Mouse (Mus musculus): ENCODE data around the gene Jarid2. TPM values are rescaled to one million over a fixed set of nuclear protein-coding genes. Genes with fewer than 3 reads are reported as not detected.

Gene Jarid2
- polyA plus RNA-seq, 1 experiment from 2014 or later = 8.4 TPM

- no peaks in the 10 kb centered on the region for H3K36me3 ChIP-seq (ENCODE audit: inconsistent target)
- H3K79me2 ChIP-seq (ENCODE audit: inconsistent target) = peaks cover 94% of the 10 kb centered on the region
- no peak overlapping the region for H3K4me3 ChIP-seq (ENCODE audit: inconsistent target)
- no peak overlapping the region for H3K27ac ChIP-seq
- WGBS (ENCODE audit: missing documents) = 100% methylated on average over 2 of the region's 2 CpGs
Observed at GRCm38 (mm10) chr13:44781126-44781525, 51.9 kb downstream of the Jarid2 start.

- no peak overlapping the region for H3K27ac ChIP-seq
- H3K36me3 ChIP-seq (ENCODE audit: inconsistent target) = no peaks in the 10 kb centered on the region
- WGBS (ENCODE audit: missing documents) = 100% methylated on average over 1 of the region's 1 CpGs
- H3K4me3 ChIP-seq (ENCODE audit: inconsistent target) = no peak overlapping the region
- peaks cover 94% of the 10 kb centered on the region for H3K79me2 ChIP-seq (ENCODE audit: inconsistent target)
Observed at GRCm38 (mm10) chr13:44784551-44784950, 55.3 kb downstream of the Jarid2 start.

GRCm38 (mm10) chr13:44786291-44786690, 57.0 kb downstream of the Jarid2 start:
- 49% methylated on average over 4 of the region's 4 CpGs for WGBS (ENCODE audit: missing documents)
- Histone ChIP-seq H3K27ac (no peak overlapping the region), H3K4me3 (ENCODE audit: inconsistent target) (no peak overlapping the region), H3K36me3 (ENCODE audit: inconsistent target) (no peaks in the 10 kb centered on the region), H3K79me2 (ENCODE audit: inconsistent target) (peaks cover 94% of the 10 kb centered on the region)

- WGBS (ENCODE audit: missing documents) = 85% methylated on average over 8 of the region's 9 CpGs
- Histone ChIP-seq H3K36me3 (ENCODE audit: inconsistent target) (no peaks in the 10 kb centered on the region), H3K79me2 (ENCODE audit: inconsistent target) (peaks cover 100% of the 10 kb centered on the region), H3K27ac (no peak overlapping the region), H3K4me3 (ENCODE audit: inconsistent target) (no peak overlapping the region)
Observed at GRCm38 (mm10) chr13:44788352-44789125, 59.3 kb downstream of the Jarid2 start.

- H3K36me3 ChIP-seq (ENCODE audit: inconsistent target) = no peaks in the 10 kb centered on the region
- no peak overlapping the region for H3K4me3 ChIP-seq (ENCODE audit: inconsistent target)
- 77% methylated on average over 2 of the region's 2 CpGs for WGBS (ENCODE audit: missing documents)
- H3K27ac ChIP-seq = no peak overlapping the region
- peaks cover 100% of the 10 kb centered on the region for H3K79me2 ChIP-seq (ENCODE audit: inconsistent target)
Observed at GRCm38 (mm10) chr13:44789982-44790381, 60.7 kb downstream of the Jarid2 start.

- H3K4me3 ChIP-seq (ENCODE audit: inconsistent target) = no peak overlapping the region
- 80% methylated on average over 3 of the region's 3 CpGs for WGBS (ENCODE audit: missing documents)
- peaks cover 100% of the 10 kb centered on the region for H3K79me2 ChIP-seq (ENCODE audit: inconsistent target)
- H3K27ac ChIP-seq = no peak overlapping the region
- H3K36me3 ChIP-seq (ENCODE audit: inconsistent target) = no peaks in the 10 kb centered on the region
Observed at GRCm38 (mm10) chr13:44792361-44792892, 63.2 kb downstream of the Jarid2 start.

- peaks cover 97% of the 10 kb centered on the region for H3K79me2 ChIP-seq (ENCODE audit: inconsistent target)
- WGBS (ENCODE audit: missing documents) = 81% methylated on average over 3 of the region's 3 CpGs
Observed at GRCm38 (mm10) chr13:44795891-44796290, 66.6 kb downstream of the Jarid2 start.

GRCm38 (mm10) chr13:44796775-44797174, 67.5 kb downstream of the Jarid2 start:
- no peak overlapping the region for H3K27ac ChIP-seq
- H3K79me2 ChIP-seq (ENCODE audit: inconsistent target) = peaks cover 97% of the 10 kb centered on the region
- no peaks in the 10 kb centered on the region for H3K36me3 ChIP-seq (ENCODE audit: inconsistent target)
- WGBS (ENCODE audit: missing documents) = 100% methylated on average over 2 of the region's 2 CpGs
- no peak overlapping the region for H3K4me3 ChIP-seq (ENCODE audit: inconsistent target)

More at GRCm38 (mm10) chr13:44795891-44796290, 66.6 kb downstream of the Jarid2 start:
- Histone ChIP-seq H3K27ac (no peak overlapping the region), H3K36me3 (ENCODE audit: inconsistent target) (no peaks in the 10 kb centered on the region), H3K4me3 (ENCODE audit: inconsistent target) (no peak overlapping the region)

GRCm38 (mm10) chr13:44798280-44798679, 69.0 kb downstream of the Jarid2 start:
- Histone ChIP-seq H3K36me3 (ENCODE audit: inconsistent target) (no peaks in the 10 kb centered on the region), H3K79me2 (ENCODE audit: inconsistent target) (peaks cover 97% of the 10 kb centered on the region), H3K4me3 (ENCODE audit: inconsistent target) (no peak overlapping the region), H3K27ac (no peak overlapping the region)
- WGBS (ENCODE audit: missing documents) = 87% methylated on average over 3 of the region's 3 CpGs

GRCm38 (mm10) chr13:44799166-44799565, 69.9 kb downstream of the Jarid2 start:
- H3K27ac ChIP-seq = peak overlapping the region; percentile 35; the same call in 1 of the 2 replicates
- H3K36me3 ChIP-seq (ENCODE audit: inconsistent target) = no peaks in the 10 kb centered on the region
- H3K4me3 ChIP-seq (ENCODE audit: inconsistent target) = no peak overlapping the region
- peaks cover 97% of the 10 kb centered on the region for H3K79me2 ChIP-seq (ENCODE audit: inconsistent target)

- Histone ChIP-seq H3K36me3 (ENCODE audit: inconsistent target) (no peaks in the 10 kb centered on the region), H3K79me2 (ENCODE audit: inconsistent target) (peaks cover 97% of the 10 kb centered on the region), H3K27ac (peak overlapping the region; percentile 43), H3K4me3 (ENCODE audit: inconsistent target) (peak overlapping the region; percentile 8; the same call in 1 of the 2 replicates)
- WGBS (ENCODE audit: missing documents) = 1% methylated on average over 7 of the region's 7 CpGs
Observed at GRCm38 (mm10) chr13:44800059-44800458, 70.8 kb downstream of the Jarid2 start.

GRCm38 (mm10) chr13:44804876-44805275, 75.6 kb downstream of the Jarid2 start:
- 30% methylated on average over 1 of the region's 1 CpGs for WGBS (ENCODE audit: missing documents)
- H3K27ac ChIP-seq = no peak overlapping the region
- H3K79me2 ChIP-seq (ENCODE audit: inconsistent target) = peaks cover 97% of the 10 kb centered on the region
- H3K36me3 ChIP-seq (ENCODE audit: inconsistent target) = no peaks in the 10 kb centered on the region
- no peak overlapping the region for H3K4me3 ChIP-seq (ENCODE audit: inconsistent target)

- Histone ChIP-seq H3K27ac (no peak overlapping the region), H3K79me2 (ENCODE audit: inconsistent target) (peaks cover 100% of the 10 kb centered on the region), H3K36me3 (ENCODE audit: inconsistent target) (no peaks in the 10 kb centered on the region), H3K4me3 (ENCODE audit: inconsistent target) (no peak overlapping the region)
- WGBS (ENCODE audit: missing documents) = 71% methylated on average over 1 of the region's 1 CpGs
Observed at GRCm38 (mm10) chr13:44808307-44808706, 79.0 kb downstream of the Jarid2 start.

GRCm38 (mm10) chr13:44811021-44811420, 81.7 kb downstream of the Jarid2 start:
- H3K27ac ChIP-seq = no peak overlapping the region
- no peaks in the 10 kb centered on the region for H3K36me3 ChIP-seq (ENCODE audit: inconsistent target)
- WGBS (ENCODE audit: missing documents) = 77% methylated on average over 2 of the region's 2 CpGs
- H3K79me2 ChIP-seq (ENCODE audit: inconsistent target) = peaks cover 100% of the 10 kb centered on the region
- no peak overlapping the region for H3K4me3 ChIP-seq (ENCODE audit: inconsistent target)

GRCm38 (mm10) chr13:44811601-44812000, 82.3 kb downstream of the Jarid2 start:
- Histone ChIP-seq H3K27ac (no peak overlapping the region), H3K36me3 (ENCODE audit: inconsistent target) (no peaks in the 10 kb centered on the region), H3K4me3 (ENCODE audit: inconsistent target) (no peak overlapping the region), H3K79me2 (ENCODE audit: inconsistent target) (peaks cover 98% of the 10 kb centered on the region)
- WGBS (ENCODE audit: missing documents) = 97% methylated on average over 10 of the region's 10 CpGs

All from macrophage (primary cell).